Comparison of ENCODE assay signal across 7 mouse cellular contexts in the genomic region with DNA sequence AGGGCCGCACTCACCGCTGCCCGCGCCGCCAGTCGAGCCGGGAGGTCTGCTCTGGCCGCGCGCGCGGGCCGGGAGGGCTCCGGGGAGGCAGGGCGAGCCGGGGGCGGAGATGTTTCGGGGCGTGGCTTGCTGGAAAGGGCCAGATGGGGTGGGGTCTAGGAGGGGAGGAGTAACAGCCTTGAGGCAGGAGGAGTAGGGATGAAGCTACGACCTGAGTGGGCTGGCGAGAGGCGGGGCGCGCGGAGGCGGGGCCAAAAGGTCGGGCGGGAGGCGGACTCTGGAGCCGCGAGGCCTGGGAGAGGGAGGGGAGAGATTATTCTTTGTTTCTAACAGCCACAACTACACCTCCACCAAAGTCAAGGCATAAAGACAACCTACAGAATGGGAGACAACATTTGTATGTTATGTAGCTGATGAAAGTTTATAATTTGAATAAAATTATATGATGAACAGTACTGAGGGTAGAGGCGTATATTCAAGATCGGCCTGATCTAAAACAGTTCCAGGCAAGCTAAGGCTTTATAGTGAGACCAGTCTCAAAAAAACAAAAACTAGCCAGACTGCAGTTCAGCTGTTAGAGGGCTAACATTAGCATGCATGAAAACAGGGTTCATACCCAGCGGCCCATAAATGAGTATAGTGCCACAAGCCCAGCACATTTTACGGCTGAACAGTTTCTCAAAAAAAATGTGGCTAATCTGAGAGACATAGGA.
A peak's percentile ranks its signal among the peaks of the same experiment; 100 is the strongest.
DNase-seq lines count a peak whose midpoint lies in the region; ATAC-seq lines count a peak whose summit lies in the region.

No protein-coding gene starts in this region.

- 0 out of 2 replicates have a peak, but pooled peaks cover 8% of the 10 kb centered on the region for H3K36me3 ChIP-seq in intestine, embryonic 16.5 days (ENCODE audit: control insufficient read depth, insufficient read depth, low read length)
- H3K36me3 ChIP-seq in limb, embryonic 10.5 days: peaks cover 25% of the 10 kb centered on the region
- no peaks in the 10 kb centered on the region for H3K36me3 ChIP-seq in midbrain, embryonic 12.5 days

- H3K9me3 ChIP-seq in intestine, embryonic 16.5 days (ENCODE audit: control insufficient read depth, low read length): no peaks in the 10 kb centered on the region
- H3K9me3 ChIP-seq in limb, embryonic 10.5 days (replicated peaks): peaks cover 5% of the 10 kb centered on the region; the same call in 1 of the 2 replicates
- peaks cover 10% of the 10 kb centered on the region for H3K9me3 ChIP-seq in midbrain, embryonic 12.5 days

- H3K9ac ChIP-seq in intestine, embryonic 16.5 days (ENCODE audit: low read depth, low read length): peak overlapping the region; percentile 96
- peak overlapping the region; percentile 72 for H3K9ac ChIP-seq in midbrain, embryonic 12.5 days (replicated peaks)

- ATAC-seq in intestine, embryonic 16.5 days: peak; percentile 94
- ATAC-seq in midbrain, embryonic 12.5 days (ENCODE audit: low FRiP score, low read depth): peak; percentile 94

- H3K4me3 ChIP-seq in intestine, embryonic 16.5 days (ENCODE audit: low read length): peak overlapping the region; percentile 85
- peak overlapping the region; percentile 69 for H3K4me3 ChIP-seq in limb, embryonic 10.5 days
- peak overlapping the region; percentile 72 for H3K4me3 ChIP-seq in midbrain, embryonic 12.5 days

- DNase-seq in adrenal gland, postnatal 10 days: peak; percentile 97
- DNase-seq in embryo, embryonic 9.5 days (ENCODE audit: extremely low spot score): peak; percentile 99
- peak; percentile 91 to 95 for DNase-seq in gastrocnemius, postnatal 4 days (ENCODE audit: low spot score in 2 of 2)
- DNase-seq in limb, embryonic 10.5 days (ENCODE audit: low spot score): peak; percentile 94
- peak; percentile 88 for DNase-seq in skeletal muscle tissue, adult 2 months (ENCODE audit: low read depth, low spot score)

- H3K4me1 ChIP-seq in intestine, embryonic 16.5 days (ENCODE audit: control insufficient read depth, insufficient read depth, low read length): peaks cover 12% of the 10 kb centered on the region; the same call in 1 of the 2 replicates
- peaks cover 14% of the 10 kb centered on the region for H3K4me1 ChIP-seq in limb, embryonic 10.5 days
- H3K4me1 ChIP-seq in midbrain, embryonic 12.5 days: peaks cover 13% of the 10 kb centered on the region; the same call in 1 of the 2 replicates

- H3K27ac ChIP-seq in intestine, embryonic 16.5 days (ENCODE audit: low read length): peak overlapping the region; percentile 87
- peak overlapping the region; percentile 90 for H3K27ac ChIP-seq in limb, embryonic 10.5 days
- peak overlapping the region; percentile 64 for H3K27ac ChIP-seq in midbrain, embryonic 12.5 days (replicated peaks)

- no peaks in the 10 kb centered on the region for H3K27me3 ChIP-seq in intestine, embryonic 16.5 days (replicated peaks; ENCODE audit: control insufficient read depth, insufficient read depth, low read length)
- H3K27me3 ChIP-seq in limb, embryonic 10.5 days (ENCODE audit: low read depth, poor library complexity, severe bottlenecking): no peaks in the 10 kb centered on the region
- no peaks in the 10 kb centered on the region for H3K27me3 ChIP-seq in midbrain, embryonic 12.5 days

- WGBS in intestine, embryonic 16.5 days: 7% methylated on average over 35 of the region's 35 CpGs
- 10% methylated on average over 34 of the region's 35 CpGs for WGBS in limb, embryonic 10.5 days
- WGBS in midbrain, embryonic 12.5 days: 9% methylated on average over 35 of the region's 35 CpGs

- H3K4me2 ChIP-seq in intestine, embryonic 16.5 days (ENCODE audit: low read depth, low read length): peak overlapping the region; percentile 62
- peak overlapping the region; percentile 88 for H3K4me2 ChIP-seq in midbrain, embryonic 12.5 days (replicated peaks)

Comparison
In these comparisons a context has a peak if more than half of its experiments do, and no peak if none do; other contexts are left out.
1. Peak in every context shown above with its lines: DNase-seq, ATAC-seq, H3K4me3 ChIP-seq and H3K27ac ChIP-seq.